Mouse (Mus musculus): ENCODE measurements around the gene Ccdc60.
"Not testable (repeated sequence)": the region's sequence is repeated elsewhere in the genome, so short reads cannot be mapped to it uniquely, and the experiment has no call there.

DNA sequence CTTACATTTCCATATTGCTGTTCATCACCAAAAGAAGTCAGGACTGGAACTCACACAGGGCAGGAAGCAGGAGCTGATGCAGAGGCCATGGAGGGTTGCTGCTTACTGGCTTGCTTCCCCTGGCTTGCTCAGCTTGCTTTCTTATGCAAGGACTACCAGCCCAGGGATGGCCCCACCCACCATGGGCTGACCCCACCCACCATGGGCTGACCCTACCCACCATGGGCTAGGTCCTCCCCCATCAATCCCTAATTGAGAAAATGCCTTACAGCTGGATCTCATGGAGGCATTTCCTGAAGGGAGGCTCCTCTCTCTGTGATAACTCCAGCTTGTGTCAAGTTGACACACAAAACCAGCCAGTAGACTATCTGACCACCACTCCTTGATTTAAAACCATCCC lies 142.3 kb downstream of the Ccdc60 start:
- TF ChIP-seq EP300, CTCF (IDR thresholded peaks at IDR 0.05; ENCODE audit: low read depth): not testable (repeated sequence)
